Mouse (Mus musculus) cortical plate, adult 2 months (tissue): Measurements from ENCODE around the gene Bcor.

Experiments used
- CTCF ChIP-seq: fragments of 200-500 bp; IDR thresholded peaks from 2 replicates; pipeline ENCODE4 v1.5.1; 2011; ENCODE audit warnings: mild to moderate bottlenecking, control low read depth, low read length; ENCODE audit not compliant: insufficient read depth; ENCODE audit errors: extremely low read depth
- POLR2A ChIP-seq: fragments of 200-500 bp; IDR thresholded peaks from 2 replicates; pipeline ENCODE4 v1.6.1; 2011; ENCODE audit warnings: mild to moderate bottlenecking, low read length, control low read depth; ENCODE audit not compliant: insufficient read depth; ENCODE audit errors: extremely low read depth

GRCm38 (mm10) chrX:12137121-12137521, 23.0 kb downstream of the Bcor start:
- TF ChIP-seq CTCF (no peak), POLR2A (no peak)
